29 mouse cellular contexts compared by ENCODE assay signal in genomic region chr5:100734535-100734934, GRCm38 (mm10). TPM values are rescaled to one million over a fixed set of nuclear protein-coding genes. Genes with fewer than 3 reads are reported as not detected.
DNase-seq lines count a peak whose midpoint lies in the region; ATAC-seq and TF ChIP-seq lines count a peak whose summit lies in the region.
"Had no signal": no experiment of that assay in that cellular context is flagged by ENCODE, and none has a peak within 500 bp of the region (broad histone marks: within the 10 kb centered on the region; RNA-seq: fewer than 3 reads in every experiment).

No protein-coding gene starts in this region.

- TF ChIP-seq CTCF in liver, embryonic 14.5 days (IDR thresholded peaks at IDR 0.05; ENCODE audit: low read depth): no peak
- TF ChIP-seq CTCF in liver, postnatal 0 days (IDR thresholded peaks at IDR 0.05; ENCODE audit: low read depth): no peak

- H3K4me1 ChIP-seq in liver, embryonic 11.5 days (replicated peaks; ENCODE audit: control insufficient read depth, insufficient read depth, low read length): peaks cover 4% of the 10 kb centered on the region; the same call in 1 of the 2 replicates
- peaks cover 0 to 4% of the 10 kb centered on the region in 2 experiments; a peak in 3 of 4 replicates for H3K4me1 ChIP-seq in liver, embryonic 14.5 days (replicated peaks; ENCODE audit: control insufficient read depth in 2 of 2, insufficient read depth in 2 of 2, low read length in 1 of 2)
- no peaks in the 10 kb centered on the region for H3K4me1 ChIP-seq in liver, postnatal 0 days (ENCODE audit: insufficient read depth)
- no peaks in the 10 kb centered on the region for H3K4me1 ChIP-seq in kidney, embryonic 16.5 days (ENCODE audit: insufficient read depth, low read length)
- H3K4me1 ChIP-seq: embryonic facial prominence, embryonic 10.5 days; embryonic facial prominence, embryonic 13.5 days; forebrain, embryonic 12.5 days; forebrain, embryonic 15.5 days; heart, embryonic 10.5 days had no signal

- no peak overlapping the region for H3K4me2 ChIP-seq in liver, embryonic 11.5 days
- no peak overlapping the region for H3K4me2 ChIP-seq in liver, embryonic 14.5 days (ENCODE audit: low read depth)
- H3K4me2 ChIP-seq in liver, postnatal 0 days (ENCODE audit: low read depth, low read length): no peak overlapping the region
- no peak overlapping the region for H3K4me2 ChIP-seq in kidney, embryonic 16.5 days (replicated peaks; ENCODE audit: low read depth, low read length)
- H3K4me2 ChIP-seq: embryonic facial prominence, embryonic 13.5 days; forebrain, embryonic 12.5 days; forebrain, embryonic 15.5 days; heart, embryonic 13.5 days; hindbrain, embryonic 14.5 days had no signal

- no peak overlapping the region for H3K9ac ChIP-seq in liver, embryonic 11.5 days (ENCODE audit: low read depth, low read length)
- H3K9ac ChIP-seq in liver, embryonic 14.5 days (replicated peaks): no peak overlapping the region
- no peak overlapping the region for H3K9ac ChIP-seq in liver, postnatal 0 days (replicated peaks)
- no peak overlapping the region for H3K9ac ChIP-seq in kidney, embryonic 16.5 days (replicated peaks; ENCODE audit: low read length)
- H3K9ac ChIP-seq: embryonic facial prominence, embryonic 13.5 days; forebrain, embryonic 12.5 days; forebrain, embryonic 15.5 days; heart, embryonic 13.5 days; hindbrain, embryonic 14.5 days had no signal

- no peak overlapping the region for H3K4me3 ChIP-seq in liver, embryonic 11.5 days (ENCODE audit: low read depth, low read length)
- no peak overlapping the region for H3K4me3 ChIP-seq in liver, embryonic 14.5 days (ENCODE audit: insufficient read depth in 1 of 2, low read depth in 2 of 2, low read length in 2 of 2)
- no peak overlapping the region for H3K4me3 ChIP-seq in liver, postnatal 0 days (ENCODE audit: low read depth, low read length)
- H3K4me3 ChIP-seq in kidney, embryonic 16.5 days (ENCODE audit: low read length): no peak overlapping the region
- H3K4me3 ChIP-seq: embryonic facial prominence, embryonic 10.5 days; embryonic facial prominence, embryonic 13.5 days; erythroblast, embryonic 14.5 days; forebrain, embryonic 12.5 days; forebrain, embryonic 15.5 days; heart, adult 2 months; heart, embryonic 10.5 days; heart, embryonic 13.5 days had no signal

- no peaks in the 10 kb centered on the region for H3K36me3 ChIP-seq in liver, embryonic 11.5 days (ENCODE audit: control insufficient read depth, insufficient read depth, low read length)
- no peaks in the 10 kb centered on the region for H3K36me3 ChIP-seq in liver, embryonic 14.5 days (replicated peaks; ENCODE audit: control insufficient read depth, insufficient read depth, low read depth)
- no peaks in the 10 kb centered on the region for H3K36me3 ChIP-seq in liver, postnatal 0 days (replicated peaks; ENCODE audit: insufficient read depth, low read length)
- no peaks in the 10 kb centered on the region for H3K36me3 ChIP-seq in kidney, embryonic 16.5 days (ENCODE audit: insufficient read depth, low read length)
- H3K36me3 ChIP-seq: embryonic facial prominence, embryonic 10.5 days; embryonic facial prominence, embryonic 13.5 days; forebrain, embryonic 12.5 days; forebrain, embryonic 15.5 days; G1E; heart, embryonic 10.5 days; heart, embryonic 13.5 days had no signal

- 67% methylated on average over 4 of the region's 4 CpGs for WGBS in liver, embryonic 11.5 days
- WGBS in liver, embryonic 14.5 days (ENCODE audit: insufficient replicate concordance): 28% methylated on average over 4 of the region's 4 CpGs
- WGBS in liver, postnatal 0 days (ENCODE audit: insufficient replicate concordance): 54% methylated on average over 4 of the region's 4 CpGs
- 77% methylated on average over 4 of the region's 4 CpGs for WGBS in kidney, embryonic 16.5 days

- peak; percentile 57 for TF ChIP-seq EP300 in liver, embryonic 14.5 days (IDR thresholded peaks at IDR 0.05; ENCODE audit: low read depth)
- TF ChIP-seq EP300 in liver, postnatal 0 days (IDR thresholded peaks at IDR 0.05; ENCODE audit: low read depth): peak; percentile 39; the same call in 1 of the 2 replicates

- H3K27ac ChIP-seq in liver, embryonic 11.5 days (ENCODE audit: low read depth, low read length): no peak overlapping the region
- no peak overlapping the region for H3K27ac ChIP-seq in liver, embryonic 14.5 days
- no peak overlapping the region for H3K27ac ChIP-seq in liver, postnatal 0 days (ENCODE audit: low read depth)
- H3K27ac ChIP-seq in kidney, embryonic 16.5 days (ENCODE audit: low read length): no peak overlapping the region
- H3K27ac ChIP-seq: embryonic facial prominence, embryonic 10.5 days; embryonic facial prominence, embryonic 13.5 days; forebrain, embryonic 12.5 days; forebrain, embryonic 15.5 days; heart, adult 2 months; heart, embryonic 10.5 days; heart, embryonic 13.5 days; hindbrain, embryonic 14.5 days had no signal

- peak; percentile 68 for ATAC-seq in liver, embryonic 11.5 days (replicated peaks; ENCODE audit: low FRiP score)
- peak; percentile 64; the same call in 1 of the 2 replicates for ATAC-seq in liver, embryonic 14.5 days (ENCODE audit: insufficient read depth)
- no peak for ATAC-seq in liver, postnatal 0 days
- ATAC-seq in kidney, embryonic 16.5 days (ENCODE audit: low FRiP score, low TSS enrichment): no peak
- ATAC-seq in CD4-positive, CD25-positive, alpha-beta regulatory T cell, adult 4 months: no peak
- ATAC-seq: forebrain, embryonic 15.5 days had no signal

- DNase-seq in liver, embryonic 11.5 days (ENCODE audit: low spot score): no peak
- no peak for DNase-seq in liver
- DNase-seq in liver, embryonic 14.5 days (ENCODE audit: low read depth in 3 of 3, low spot score in 3 of 3): no peak
- no peak for DNase-seq in liver, postnatal 0 days
- DNase-seq in retina, embryonic 14.5 days (ENCODE audit: low spot score): no peak
- DNase-seq in heart, adult 18-20 months: no peak
- DNase-seq: adrenal gland, adult 2 months; adrenal gland, postnatal 14 days; cerebellum, adult 11-12 months; cerebellum, adult 8-10 months; cerebellum, postnatal 10 days; cerebellum, postnatal 36 days; embryo, embryonic 11 days; gastrocnemius, postnatal 25 days; heart, adult 2 months; heart, postnatal 14 days; heart, postnatal 4 days had no signal

- H3K9me3 ChIP-seq in liver, embryonic 11.5 days (ENCODE audit: control insufficient read depth, low read length): no peaks in the 10 kb centered on the region
- no peaks in the 10 kb centered on the region for H3K9me3 ChIP-seq in liver, embryonic 14.5 days (ENCODE audit: control insufficient read depth, low read length)
- no peaks in the 10 kb centered on the region for H3K9me3 ChIP-seq in liver, postnatal 0 days (ENCODE audit: low read length)
- no peaks in the 10 kb centered on the region for H3K9me3 ChIP-seq in kidney, embryonic 16.5 days (ENCODE audit: low read length)
- H3K9me3 ChIP-seq: embryonic facial prominence, embryonic 13.5 days; forebrain, embryonic 15.5 days; G1E had no signal

- no peaks in the 10 kb centered on the region for H3K27me3 ChIP-seq in liver, embryonic 11.5 days (replicated peaks; ENCODE audit: control insufficient read depth, insufficient read depth, low read length)
- H3K27me3 ChIP-seq in liver, embryonic 14.5 days (ENCODE audit: control insufficient read depth, insufficient read depth, low read length): no peaks in the 10 kb centered on the region
- H3K27me3 ChIP-seq in liver, postnatal 0 days (ENCODE audit: insufficient read depth, low read length): no peaks in the 10 kb centered on the region
- H3K27me3 ChIP-seq in kidney, embryonic 16.5 days (ENCODE audit: insufficient read depth, low read length): no peaks in the 10 kb centered on the region
- H3K27me3 ChIP-seq: CH12.LX; embryonic facial prominence, embryonic 13.5 days; forebrain, embryonic 12.5 days; forebrain, embryonic 15.5 days had no signal

RNA-seq across cellular contexts. Expression of gene Hpse, which starts 15.0 kb away (rescaled TPM):
- 2.0 and 3.0 TPM in 2 replicates for polyA plus RNA-seq in liver, embryonic 11.5 days (2014; fragmentation: Nextera tagmentation; extraction: Ambion mirVana)
- 1.2 and 1.4 TPM in 2 replicates for polyA plus RNA-seq in liver, embryonic 14.5 days (2012; rRNA removed)
- polyA plus RNA-seq in liver, embryonic 14.5 days (2014; fragmentation: Nextera tagmentation; extraction: Ambion mirVana): 1.5 and 1.9 TPM in 2 replicates
- polyA plus RNA-seq in liver, postnatal 0 days (2015; fragmentation: Nextera tagmentation; extraction: Ambion mirVana): 3.0 and 3.2 TPM in 2 replicates
- 1 to 10 TPM; 1.0 to 1.8 TPM for total RNA-seq in heart, adult 18-20 months (2021)
- polyA plus RNA-seq in kidney, embryonic 16.5 days (2015; fragmentation: Nextera tagmentation; extraction: Ambion mirVana): 4.0 and 4.5 TPM in 2 replicates
- under 1 TPM; 0.73 to 0.97 TPM for polyA plus RNA-seq in CD4-positive, CD25-positive, alpha-beta regulatory T cell, adult 4 months (2017; shearing (Covaris generic))
- total RNA-seq: G1E had no signal
- polyA plus RNA-seq: erythroblast, embryonic 14.5 days; G1E had no signal

RNA-seq across cellular contexts. Expression of gene Coq2, which starts 59.6 kb away (rescaled TPM):
- 58.7 and 63.6 TPM in 2 replicates for polyA plus RNA-seq in liver, embryonic 11.5 days (2014; fragmentation: Nextera tagmentation; extraction: Ambion mirVana)
- polyA plus RNA-seq in liver, embryonic 14.5 days (2012; rRNA removed): 19.2 and 23.8 TPM in 2 replicates
- polyA plus RNA-seq in liver, embryonic 14.5 days (2014; fragmentation: Nextera tagmentation; extraction: Ambion mirVana): 25.7 and 29.4 TPM in 2 replicates
- 25.8 and 28.0 TPM in 2 replicates for polyA plus RNA-seq in liver, postnatal 0 days (2015; fragmentation: Nextera tagmentation; extraction: Ambion mirVana)
- 100 to 1,000 TPM; 104 to 107 TPM for total RNA-seq in heart, adult 18-20 months (2021)
- polyA plus RNA-seq in kidney, embryonic 16.5 days (2015; fragmentation: Nextera tagmentation; extraction: Ambion mirVana): 68.5 and 70.3 TPM in 2 replicates
- 10 to 100 TPM; 12.0 to 12.9 TPM for polyA plus RNA-seq in CD4-positive, CD25-positive, alpha-beta regulatory T cell, adult 4 months (2017; shearing (Covaris generic))

Comparison
In these comparisons a context has a peak if more than half of its experiments do, and no peak if none do; other contexts are left out.
1. ATAC-seq: peak in liver, embryonic 11.5 days (single experiment) and liver, embryonic 14.5 days (single experiment); none in liver, postnatal 0 days (single experiment), kidney, embryonic 16.5 days (single experiment) and CD4-positive, CD25-positive, alpha-beta regulatory T cell, adult 4 months (single experiment).